Mouse (Mus musculus) CH12.LX (cell line): ENCODE results near the gene Hdac9. TPM values are rescaled to one million over a fixed set of nuclear protein-coding genes. Genes with fewer than 3 reads are reported as not detected.

Source experiments
- DNase-seq: peaks from one replicate; pipeline ENCODE4 v3.0.0-alpha.2; 2013; ENCODE audit errors: extremely low read depth
- H3K27ac ChIP-seq: 2 replicates; pipeline ENCODE4 v1.5.1; 2012; ENCODE audit warnings: low read depth, mild to moderate bottlenecking, control low read depth, moderate library complexity; ENCODE audit not compliant: insufficient read depth
- H3K27me3 ChIP-seq: replicated peaks from 2 replicates; pipeline ENCODE3; 2012; ENCODE audit warnings: inconsistent platforms
- H3K36me3 ChIP-seq, 2 experiments: replicated peaks in 1 of 2; 2 replicates each; pipeline versions ENCODE3 to v1.6.1; 2012; ENCODE audit warnings: inconsistent platforms in 1 of 2, low read length in 1 of 2, mild to moderate bottlenecking in 1 of 2, mixed read lengths in 1 of 2, moderate library complexity in 1 of 2; ENCODE audit not compliant: control insufficient read depth in 1 of 2, insufficient read depth in 1 of 2
- H3K4me1 ChIP-seq, 2 experiments: 2 replicates each; pipeline ENCODE4 v1.6.1; 2012; ENCODE audit warnings: inconsistent platforms in 1 of 2, moderate library complexity in 1 of 2; ENCODE audit not compliant: insufficient read depth in 2 of 2, control insufficient read depth in 1 of 2
- H3K4me2 ChIP-seq: 2 replicates; pipeline ENCODE4 v1.6.1; 2012; ENCODE audit warnings: low read depth, mild to moderate bottlenecking, control low read depth; ENCODE audit not compliant: poor library complexity, insufficient read depth, severe bottlenecking
- H3K4me3 ChIP-seq, 3 experiments: fragments of 150-350 bp in 1 of 3; sonication (generic) in 1 of 3; replicated peaks in 1 of 3; 2 replicates each; pipeline versions ENCODE3 to v1.5.1; 2011 to 2012; ENCODE audit warnings: low read depth in 2 of 3, low read length in 2 of 3, mild to moderate bottlenecking in 2 of 3, moderate library complexity in 2 of 3, control low read depth in 1 of 3, improper control_type of control experiment in 1 of 3, inconsistent platforms in 1 of 3, mixed read lengths in 1 of 3; ENCODE audit not compliant: poor library complexity in 1 of 3
- H3K79me2 ChIP-seq: replicated peaks from 2 replicates; pipeline ENCODE4 v1.6.1; 2012; ENCODE audit warnings: mild to moderate bottlenecking, moderate library complexity; ENCODE audit not compliant: control insufficient read depth, poor library complexity, insufficient read depth, severe bottlenecking; ENCODE audit errors: extremely low read depth
- H3K9ac ChIP-seq: 2 replicates; pipeline ENCODE4 v1.6.1; 2012; ENCODE audit warnings: low read depth, mild to moderate bottlenecking, control low read depth, moderate library complexity; ENCODE audit not compliant: insufficient read depth
- H3K9me3 ChIP-seq: replicated peaks from 2 replicates; pipeline ENCODE3; 2012; ENCODE audit warnings: low read length, inconsistent platforms, mixed read lengths
- CHD1 ChIP-seq: IDR thresholded peaks from 2 replicates; pipeline ENCODE4 v1.6.1; 2012; ENCODE audit warnings: low read depth, low read length, improper control_type of control experiment, inconsistent platforms
- CHD2 ChIP-seq: IDR thresholded peaks from 2 replicates; pipeline ENCODE4 v1.6.1; 2011; ENCODE audit warnings: low read length, improper control_type of control experiment
- CTCF ChIP-seq, 2 experiments: IDR thresholded peaks in 1 of 2; conservative IDR thresholded peaks in 1 of 2; 2 replicates each; pipeline ENCODE4 v1.5.1; 2011 to 2012; ENCODE audit warnings: low read depth in 2 of 2, low read length in 2 of 2, improper control_type of control experiment in 1 of 2, inconsistent platforms in 1 of 2, mild to moderate bottlenecking in 1 of 2, moderate library complexity in 1 of 2
- ELF1 ChIP-seq: IDR thresholded peaks from 2 replicates; pipeline ENCODE4 v1.6.1; 2014; ENCODE audit warnings: low read depth, mild to moderate bottlenecking, inconsistent platforms, low read length, improper control_type of control experiment
- ETS1 ChIP-seq: conservative IDR thresholded peaks from 2 replicates; pipeline ENCODE4 v1.6.1; 2012; ENCODE audit warnings: low read depth, mild to moderate bottlenecking, inconsistent platforms, low read length, improper control_type of control experiment, moderate library complexity
- GABPA ChIP-seq: IDR thresholded peaks from 2 replicates; pipeline ENCODE4 v1.6.1; 2012; ENCODE audit warnings: low read depth, low read length, improper control_type of control experiment, inconsistent platforms; ENCODE audit not compliant: insufficient replicate concordance
- IRF4 ChIP-seq: IDR thresholded peaks from 2 replicates; pipeline ENCODE4 v1.6.1; 2014; ENCODE audit warnings: low read depth, mild to moderate bottlenecking, inconsistent platforms, low read length, improper control_type of control experiment
- JUND ChIP-seq: conservative IDR thresholded peaks from 2 replicates; pipeline ENCODE4 v1.6.1; 2011; ENCODE audit warnings: low read depth, low read length, improper control_type of control experiment
- KAT2A ChIP-seq: IDR thresholded peaks from 2 replicates; pipeline ENCODE4 v1.6.1; 2012; ENCODE audit warnings: low read length, improper control_type of control experiment, inconsistent platforms; ENCODE audit not compliant: insufficient replicate concordance
- MAFK ChIP-seq: IDR thresholded peaks from 2 replicates; pipeline ENCODE4 v1.6.1; 2011; ENCODE audit warnings: low read length, improper control_type of control experiment; ENCODE audit not compliant: insufficient replicate concordance
- MAZ ChIP-seq: IDR thresholded peaks from 2 replicates; pipeline ENCODE4 v1.6.1; 2012; ENCODE audit warnings: low read depth, mild to moderate bottlenecking, inconsistent platforms, low read length, improper control_type of control experiment, moderate library complexity
- NRF1 ChIP-seq: IDR thresholded peaks from 2 replicates; pipeline ENCODE4 v1.6.1; 2014; ENCODE audit warnings: low read depth, mild to moderate bottlenecking, inconsistent platforms, low read length, improper control_type of control experiment, moderate library complexity
- PAX5 ChIP-seq: IDR thresholded peaks from 2 replicates; pipeline ENCODE4 v1.6.1; 2012; ENCODE audit warnings: low read length, inconsistent platforms, mixed read lengths
- POLR2A ChIP-seq: IDR thresholded peaks from 2 replicates; pipeline ENCODE4 v1.6.1; 2011; ENCODE audit warnings: low read depth, mild to moderate bottlenecking, improper control_type of control experiment, low read length
- POLR2AphosphoS2 ChIP-seq: IDR thresholded peaks from 2 replicates; pipeline ENCODE4 v1.6.1; 2011; ENCODE audit warnings: low read depth, low read length, improper control_type of control experiment
- SMC3 ChIP-seq: IDR thresholded peaks from 2 replicates; pipeline ENCODE4 v1.6.1; 2011; ENCODE audit warnings: low read depth, low read length, improper control_type of control experiment
- TBP ChIP-seq: conservative IDR thresholded peaks from 2 replicates; pipeline ENCODE4 v1.6.1; 2011; ENCODE audit warnings: low read depth, low read length, improper control_type of control experiment
- UBTF ChIP-seq: IDR thresholded peaks from 2 replicates; pipeline ENCODE4 v1.6.1; 2012; ENCODE audit warnings: low read depth, mild to moderate bottlenecking, inconsistent platforms, low read length, improper control_type of control experiment, moderate library complexity
- ZC3H11A ChIP-seq: IDR thresholded peaks from 2 replicates; pipeline ENCODE4 v1.6.1; 2012; ENCODE audit warnings: low read depth, mild to moderate bottlenecking, inconsistent platforms, low read length, improper control_type of control experiment
- dilution Hi-C: fragments of 300-500 bp; cut with MboI; formaldehyde crosslinking; loops from 2 replicates; pipeline ENCODE4 v1.14.3; 2020; ENCODE audit warnings: low sequenced_read_pairs; ENCODE audit not compliant: extremely low pct_unique_long_range_greater_than_20kb, extremely low pct_ligation_motif_present
- in situ Hi-C: fragments of 300-500 bp; cut with MboI; formaldehyde crosslinking; loops from 3 replicates; pipeline ENCODE4 v1.14.3; 2019; ENCODE audit warnings: low sequenced_read_pairs, low pct_ligation_motif_present, low pct_unique_long_range_greater_than_20kb, mixed read lengths
- polyA plus RNA-seq: library from polyadenylated mRNA; unstranded; fragments of >175 nt; gene quantifications from 2 replicates; pipeline ENCODE4 v1.2.1, GENCODE M21; 2012; ENCODE audit warnings: low read depth; ENCODE audit not compliant: insufficient read length
- total RNA-seq, 2 experiments: library from RNA; depleted of rRNA; stranded (reverse); fragments of 300-350 nt in 1 of 2; fragments of >200 nt in 1 of 2; gene quantifications; 2 replicates each; pipeline ENCODE4 v1.2.3; 2012 to 2014

Gene Hdac9
- total and polyA plus RNA-seq, 3 experiments, result 0.04 to 0.38 (median 0.17) TPM

DNA sequence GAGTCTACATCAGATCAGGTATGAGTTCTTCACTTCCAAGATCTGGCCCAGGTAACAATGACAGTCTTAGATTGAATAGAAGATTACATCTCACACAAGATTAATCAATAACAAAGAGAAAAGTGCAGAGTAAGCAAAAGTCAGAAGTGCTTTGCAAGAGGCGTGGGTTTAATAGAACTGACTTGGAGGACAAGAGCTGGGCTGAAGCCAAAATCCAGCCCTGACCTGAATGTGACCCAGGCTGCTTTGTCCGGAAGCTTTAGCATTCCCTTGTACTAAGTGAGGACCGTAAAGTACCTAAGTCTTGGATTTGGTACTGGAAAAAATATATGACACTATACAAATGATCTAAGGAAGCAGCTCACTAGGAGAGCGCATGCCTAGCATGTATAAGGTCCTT lies 121.4 kb downstream of the Hdac9 start:
- dilution Hi-C loops (no loop called here), in situ Hi-C loops (no loop called here)

DNA sequence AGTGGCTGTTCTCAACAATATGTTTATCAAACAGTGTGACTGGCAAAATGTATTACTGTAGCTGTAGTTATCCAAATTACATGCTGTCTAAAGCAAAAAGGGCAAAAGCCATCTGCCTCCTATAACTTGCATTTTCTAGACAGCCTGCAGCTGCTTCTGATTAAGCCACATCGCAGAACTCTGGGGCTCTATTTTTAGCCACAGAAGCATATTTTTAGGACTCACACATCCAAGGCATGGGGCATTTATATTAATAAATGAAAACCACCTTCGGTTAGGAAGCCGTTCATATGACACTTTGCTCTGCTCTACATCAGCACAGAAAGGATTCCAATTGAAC lies 124.8 kb downstream of the Hdac9 start:
- no peak overlapping the region for H3K27ac ChIP-seq
- H3K27me3 ChIP-seq, result no peaks in the 10 kb centered on the region
- no peak overlapping the region for H3K9ac ChIP-seq
- in situ Hi-C loops, result no loop called here
- DNase-seq, result no peak
- peaks cover 4 to 14% of the 10 kb centered on the region in 2 experiments; a peak in 2 of 4 replicates for H3K4me1 ChIP-seq
- H3K36me3 ChIP-seq, result no peaks in the 10 kb centered on the region
- dilution Hi-C loops, result no loop called here
- no peak for TF ChIP-seq TBP
- TF ChIP-seq UBTF, result no peak
- no peak for TF ChIP-seq GABPA
- TF ChIP-seq POLR2A, result no peak
- TF ChIP-seq POLR2AphosphoS2, result no peak
- TF ChIP-seq ZC3H11A, result no peak
- TF ChIP-seq SMC3, result no peak
- no peak for TF ChIP-seq CHD1
- TF ChIP-seq MAZ, result no peak
- TF ChIP-seq IRF4, result no peak
- TF ChIP-seq CHD2, result no peak
- TF ChIP-seq NRF1, result no peak
- TF ChIP-seq JUND, result no peak
- no peak for TF ChIP-seq CTCF (conservative IDR thresholded peaks at IDR 0.05 in 1 of 2, IDR thresholded peaks at IDR 0.05 in 1 of 2; ENCODE audit: low read depth in 2 of 2, low read length in 2 of 2)
- TF ChIP-seq PAX5, result no peak
- no peak for TF ChIP-seq KAT2A
- TF ChIP-seq ELF1, result no peak
- H3K9me3 ChIP-seq, result no peaks in the 10 kb centered on the region
- no peaks in the 10 kb centered on the region for H3K79me2 ChIP-seq
- no peak overlapping the region for H3K4me2 ChIP-seq
- no peak overlapping the region for H3K4me3 ChIP-seq

More for the DNA sequence above, 121.4 kb downstream of the Hdac9 start:
- H3K9me3 ChIP-seq, result no peaks in the 10 kb centered on the region
- H3K79me2 ChIP-seq, result no peaks in the 10 kb centered on the region
- no peak for TF ChIP-seq ETS1
- peak; percentile 75 for TF ChIP-seq MAFK
- H3K27ac ChIP-seq, result no peak overlapping the region
- H3K4me1 ChIP-seq, result peaks cover 0 to 2% of the 10 kb centered on the region in 2 experiments; a peak in 1 of 4 replicates
- H3K4me3 ChIP-seq, result no peak overlapping the region
- H3K4me2 ChIP-seq, result no peak overlapping the region
- no peaks in the 10 kb centered on the region for H3K36me3 ChIP-seq
- H3K9ac ChIP-seq, result no peak overlapping the region
- no peaks in the 10 kb centered on the region for H3K27me3 ChIP-seq
- DNase-seq, result no peak
